Mouse (Mus musculus) fibroblast of lung, adult 2 months (primary cell): ENCODE results near the gene Pigb.

ENCODE experiments used
- DNase-seq: peaks from one replicate; pipeline ENCODE4 v3.0.0-alpha.2; 2011; ENCODE audit warnings: low read depth

The Pigb gene

GRCm38 (mm10) chr9:73045711-73046110 is 5.5 kb upstream of the Pigb start:
- DNase-seq = no peak

- DNase-seq = no peak
Observed at GRCm38 (mm10) chr9:73045204-73045603, 5.0 kb upstream of the Pigb start.

- peak; percentile 36 for DNase-seq
Observed at GRCm38 (mm10) chr9:73044146-73045079, 4.2 kb upstream of the Pigb start, which contains the start of gene Rab27a. TSS of gene Rab27a (plus strand) at chr9:73044854.

GRCm38 (mm10) chr9:73039222-73039945 is 794 bp downstream of the Pigb start:
- peak; percentile 44 for DNase-seq

- no peak for DNase-seq
Observed at GRCm38 (mm10) chr9:73033406-73033805, 6.8 kb downstream of the Pigb start.

- DNase-seq = no peak
Observed at GRCm38 (mm10) chr9:73031421-73031820, 8.8 kb downstream of the Pigb start.

- no peak for DNase-seq
Observed at GRCm38 (mm10) chr9:73030443-73030842, 9.7 kb downstream of the Pigb start.

GRCm38 (mm10) chr9:73025818-73026636 is 14.2 kb downstream of the Pigb start:
- DNase-seq = no peak

GRCm38 (mm10) chr9:73020566-73021097 is 19.5 kb downstream of the Pigb start:
- DNase-seq = no peak

GRCm38 (mm10) chr9:73019841-73020240 is 20.3 kb downstream of the Pigb start:
- no peak for DNase-seq

- DNase-seq = no peak
Observed at GRCm38 (mm10) chr9:73014724-73015123, 25.5 kb downstream of the Pigb start.

- no peak for DNase-seq
Observed at GRCm38 (mm10) chr9:73012629-73013028, 27.5 kb downstream of the Pigb start.

- no peak for DNase-seq
Observed at GRCm38 (mm10) chr9:73008384-73008783, 31.8 kb downstream of the Pigb start.

- DNase-seq = no peak
Observed at GRCm38 (mm10) chr9:73006175-73006574, 34.0 kb downstream of the Pigb start.

GRCm38 (mm10) chr9:73005106-73005505 is 35.1 kb downstream of the Pigb start:
- DNase-seq = no peak

GRCm38 (mm10) chr9:73004076-73004475 is 36.1 kb downstream of the Pigb start:
- DNase-seq = no peak

- DNase-seq = no peak
Observed at GRCm38 (mm10) chr9:73002177-73002576, 38.0 kb downstream of the Pigb start.

GRCm38 (mm10) chr9:73001314-73002011 is 38.7 kb downstream of the Pigb start:
- no peak for DNase-seq

GRCm38 (mm10) chr9:73000487-73000886 is 39.7 kb downstream of the Pigb start:
- DNase-seq = no peak

- no peak for DNase-seq
Observed at GRCm38 (mm10) chr9:72996806-72997205, 43.4 kb downstream of the Pigb start.

GRCm38 (mm10) chr9:72996167-72996566 is 44.0 kb downstream of the Pigb start:
- DNase-seq = no peak
